Mouse (Mus musculus): ENCODE data around the gene Akt3.

Gene Akt3

DNA sequence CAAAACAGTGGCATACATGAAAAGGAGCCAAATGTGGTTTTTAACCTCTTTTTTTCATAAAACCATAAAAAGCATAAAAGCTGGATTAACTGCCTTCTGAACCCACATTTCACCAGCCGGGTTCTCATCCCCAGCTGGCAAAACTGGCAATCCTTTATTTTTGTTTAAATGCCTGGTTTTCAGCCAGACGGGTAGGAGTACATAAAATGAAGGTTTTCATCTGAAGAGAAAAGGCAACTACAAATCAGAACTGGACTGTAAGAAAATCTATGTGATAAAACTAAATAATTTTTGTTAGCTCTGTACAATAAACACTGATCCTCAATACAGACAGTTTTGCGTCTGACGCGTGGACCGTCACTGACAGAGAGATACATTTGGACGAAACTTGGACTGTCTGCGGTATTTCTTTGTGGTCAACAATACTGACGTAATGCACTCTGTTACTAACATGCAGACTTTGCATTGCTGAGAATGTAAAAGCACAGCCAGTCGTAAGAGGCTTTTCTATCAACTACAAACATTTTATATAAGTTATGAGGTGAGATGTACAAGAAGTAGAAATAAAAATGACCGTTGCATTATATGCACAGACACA, 206.5 kb downstream of the Akt3 start:
- DNase-seq (ENCODE audit: low read depth, low spot score) = peak; percentile 81

DNA sequence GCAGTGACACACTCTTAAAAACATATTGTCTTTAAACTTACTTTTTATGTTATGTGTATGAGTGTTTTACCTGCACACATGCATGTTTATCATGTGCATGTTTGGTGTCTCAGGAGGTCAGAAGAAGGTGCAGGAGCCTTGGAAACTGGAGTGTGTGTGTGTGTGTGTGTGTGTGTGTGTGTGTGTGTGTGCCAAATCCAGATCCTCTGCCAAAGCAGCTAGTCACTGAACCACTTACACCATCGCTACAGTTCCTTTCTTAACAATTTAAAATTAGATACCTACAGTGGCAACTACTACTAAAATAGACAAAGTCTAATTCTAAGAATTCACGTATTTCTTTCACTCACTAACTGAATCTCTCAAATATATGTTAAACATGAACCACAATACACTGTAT, 209.2 kb downstream of the Akt3 start:
- DNase-seq (ENCODE audit: low read depth, low spot score) = peak; percentile 53

DNA sequence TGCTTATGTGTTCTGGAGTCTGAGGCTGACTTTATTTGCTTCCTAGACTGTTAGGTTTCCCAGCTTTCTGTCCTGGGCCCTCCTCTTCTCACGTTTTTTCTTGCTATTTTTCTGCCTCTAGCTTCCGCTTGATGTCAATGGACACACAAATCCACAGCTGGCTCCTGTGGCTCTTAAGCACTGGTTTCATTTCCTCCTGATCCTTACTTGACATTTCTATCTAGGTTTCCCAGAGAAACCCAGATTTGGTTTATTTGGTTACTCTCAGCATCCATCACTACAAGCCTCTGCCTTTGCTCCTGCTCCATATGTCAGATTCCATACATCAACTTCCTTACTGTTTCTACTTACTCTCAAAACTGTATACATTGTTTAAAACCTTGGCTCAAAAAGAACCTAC, 211.0 kb downstream of the Akt3 start:
- no peak for DNase-seq (ENCODE audit: low read depth, low spot score)

DNA sequence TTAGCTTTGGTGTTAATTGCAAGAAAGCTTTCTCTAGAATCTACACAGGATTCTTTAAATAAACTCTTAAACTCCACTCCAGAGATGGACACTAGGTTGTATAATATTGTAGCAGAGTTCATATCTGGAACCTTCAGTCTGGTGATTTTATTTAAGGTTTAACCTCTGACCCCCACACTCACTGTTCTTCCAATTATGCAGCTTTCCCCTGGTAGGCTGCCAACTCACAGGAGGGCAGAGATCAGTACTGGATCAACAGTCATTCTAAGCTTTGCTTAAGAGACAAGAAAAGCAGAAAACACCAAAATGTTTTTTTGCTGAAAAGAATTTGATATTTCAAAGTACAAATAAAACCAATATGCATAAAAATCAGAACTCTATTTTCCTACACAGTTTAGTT, 212.1 kb downstream of the Akt3 start:
- DNase-seq (ENCODE audit: low read depth, low spot score) = peak; percentile 52

DNA sequence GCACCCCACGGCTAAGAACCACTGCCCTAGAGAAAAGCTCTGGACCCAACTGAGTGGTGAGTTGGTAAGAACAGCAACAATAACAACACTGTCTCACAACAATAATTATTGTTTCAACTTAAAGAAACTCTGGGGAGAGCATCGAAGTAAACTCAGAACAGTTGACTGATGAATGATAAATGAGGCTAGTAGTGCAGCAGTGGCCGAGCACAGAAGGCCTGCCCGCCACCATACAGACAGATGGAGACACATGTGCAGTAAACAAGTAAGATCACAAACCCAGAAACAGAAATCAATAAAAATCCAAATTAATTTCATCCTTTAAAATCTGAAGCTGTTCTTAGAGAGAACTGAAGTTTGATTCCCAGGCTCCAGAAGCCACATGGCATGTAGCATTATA, 217.9 kb downstream of the Akt3 start:
- no peak for DNase-seq (ENCODE audit: low read depth, low spot score)

DNA sequence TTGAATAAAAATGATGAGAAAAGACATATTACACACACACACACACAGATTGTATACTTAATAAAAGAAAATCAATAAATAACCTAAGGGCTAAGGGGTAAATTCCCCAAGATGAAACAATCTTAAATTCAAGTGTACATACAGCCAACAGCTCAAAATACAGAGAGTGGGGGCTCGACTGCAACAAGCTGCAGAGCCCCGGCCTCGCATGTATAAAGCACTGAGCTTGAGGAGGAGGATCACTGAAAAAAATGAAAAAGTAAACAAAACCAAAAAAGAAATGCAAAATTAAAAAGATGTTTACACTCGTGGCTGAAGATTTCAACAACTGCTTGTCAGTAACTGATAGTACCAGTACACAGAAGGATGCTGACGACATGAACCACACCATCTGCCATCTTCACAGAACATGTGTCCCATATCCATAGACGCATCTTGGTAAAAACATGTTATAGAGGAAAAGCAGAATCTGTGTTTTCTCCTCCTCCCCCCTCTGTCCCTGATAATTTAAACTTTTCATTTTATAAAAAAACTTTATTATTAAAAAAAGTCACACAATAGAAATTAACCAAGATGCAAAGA, 218.8 kb downstream of the Akt3 start:
- peak; percentile 79 for DNase-seq (ENCODE audit: low read depth, low spot score)

DNA sequence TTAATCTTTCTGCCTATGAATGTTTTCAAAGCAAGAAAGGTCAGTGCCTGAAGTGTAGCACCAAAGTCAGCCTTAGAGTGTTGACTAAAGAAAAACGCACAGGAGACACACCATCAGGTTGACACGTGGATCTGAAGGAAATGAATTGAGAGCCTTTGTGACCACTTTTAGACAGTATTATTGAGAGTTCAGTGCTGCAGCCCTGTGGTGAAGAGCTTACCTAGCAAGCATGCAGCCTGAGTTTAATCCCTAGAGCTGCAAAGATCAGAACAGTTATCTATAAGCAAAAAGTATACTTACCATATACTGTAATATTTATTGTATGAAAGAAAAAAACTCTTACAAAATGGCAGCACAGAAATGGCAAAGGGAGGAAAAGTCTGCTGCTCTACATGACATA, 219.6 kb downstream of the Akt3 start:
- peak; percentile 30 for DNase-seq (ENCODE audit: low read depth, low spot score)

DNA sequence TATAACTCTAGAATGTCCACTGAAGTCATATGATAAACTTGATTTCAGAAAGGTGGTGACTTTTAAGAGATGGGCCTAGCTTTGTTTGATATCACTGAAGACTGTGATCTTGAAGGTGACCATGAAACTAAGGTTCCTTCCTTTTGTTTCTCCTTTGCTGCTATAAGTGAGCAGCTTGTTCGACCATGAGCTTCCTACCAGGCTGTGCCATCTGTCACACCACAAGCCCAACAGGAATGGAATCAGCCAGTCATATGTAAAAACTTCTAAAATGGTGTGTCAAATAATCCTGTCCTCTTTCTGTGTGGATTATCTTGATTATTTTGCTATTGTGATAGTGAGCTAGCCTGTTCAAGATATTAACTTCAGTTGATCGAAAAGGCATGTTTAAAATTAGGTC, 222.5 kb downstream of the Akt3 start:
- peak; percentile 94 for DNase-seq (ENCODE audit: low read depth, low spot score)

DNA sequence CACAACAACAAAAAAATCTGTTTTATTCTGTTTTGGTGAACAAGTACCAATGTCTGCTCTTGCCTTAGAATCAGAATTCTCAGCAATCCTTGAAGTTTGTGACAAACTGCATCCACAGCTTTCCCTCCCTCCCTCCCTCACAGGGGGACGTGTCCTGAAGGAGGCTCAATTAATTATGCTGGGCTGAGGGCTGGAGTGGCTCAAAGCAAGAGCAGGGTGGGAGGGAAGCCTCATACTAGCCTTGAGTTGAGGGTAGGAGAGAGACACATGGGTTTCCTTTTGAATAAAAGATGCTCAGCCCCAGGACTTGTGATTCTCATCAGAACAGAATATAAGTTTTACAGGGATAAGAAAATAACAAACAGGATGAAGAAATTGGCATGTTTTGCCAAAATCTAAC, 225.8 kb downstream of the Akt3 start:
- DNase-seq (ENCODE audit: low read depth, low spot score) = no peak

DNA sequence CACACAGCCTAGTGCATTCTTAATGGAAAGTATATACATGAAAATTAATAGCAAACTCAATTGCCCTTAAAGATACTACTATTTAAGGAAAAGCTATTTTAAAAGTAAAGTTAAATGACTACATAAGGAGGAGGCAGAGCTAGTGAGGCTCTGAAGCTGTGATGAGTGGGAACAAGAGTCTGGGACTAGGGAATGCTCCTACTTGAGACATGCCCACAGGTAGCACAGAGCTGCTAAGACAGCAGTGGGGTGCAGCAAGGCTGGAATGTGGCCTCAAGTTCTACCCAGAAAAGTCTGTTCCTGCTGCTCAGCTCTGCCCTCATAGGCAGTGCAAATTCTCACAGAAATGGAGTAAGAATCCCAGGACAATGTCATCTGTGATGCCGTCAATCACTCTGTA, 226.8 kb downstream of the Akt3 start:
- peak; percentile 67 for DNase-seq (ENCODE audit: low read depth, low spot score)

DNA sequence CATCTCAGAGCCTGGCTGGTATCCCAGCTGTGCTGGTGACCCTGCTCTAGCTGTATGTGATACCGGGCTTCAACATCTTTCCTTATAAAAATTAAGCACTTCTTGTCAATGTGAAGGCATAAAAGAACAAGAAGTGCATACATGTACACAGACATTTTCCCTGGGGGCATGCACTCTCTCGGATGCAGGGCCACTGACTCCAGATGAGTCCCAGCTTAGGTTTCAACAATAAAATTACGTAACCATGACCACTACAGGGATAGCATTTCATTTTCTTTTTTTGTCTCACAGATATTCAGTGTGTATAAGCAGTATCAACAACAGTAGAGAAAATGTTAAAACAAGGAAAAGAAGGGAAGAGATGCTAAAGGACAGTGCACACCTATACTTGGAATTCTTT, 227.3 kb downstream of the Akt3 start:
- DNase-seq (ENCODE audit: low read depth, low spot score) = no peak

DNA sequence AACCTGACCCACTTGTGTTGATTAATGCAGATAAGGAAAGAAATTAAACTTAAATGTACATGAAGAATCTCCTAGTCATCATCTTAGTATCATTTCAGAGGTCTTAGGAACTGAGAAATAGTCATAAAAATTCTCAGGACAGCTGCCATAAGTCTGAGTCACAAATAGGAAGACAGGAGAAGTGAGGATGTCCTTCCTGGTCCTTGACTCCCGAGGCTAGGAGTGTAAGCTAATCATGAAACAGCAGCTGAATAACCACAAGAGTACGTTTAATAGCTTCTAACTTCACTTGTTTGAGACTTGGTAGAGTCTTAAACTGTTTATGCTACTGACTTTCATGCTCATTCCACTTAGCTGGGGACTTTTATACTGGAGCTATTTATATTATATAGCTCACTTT, 229.0 kb downstream of the Akt3 start:
- DNase-seq (ENCODE audit: low read depth, low spot score) = no peak

DNA sequence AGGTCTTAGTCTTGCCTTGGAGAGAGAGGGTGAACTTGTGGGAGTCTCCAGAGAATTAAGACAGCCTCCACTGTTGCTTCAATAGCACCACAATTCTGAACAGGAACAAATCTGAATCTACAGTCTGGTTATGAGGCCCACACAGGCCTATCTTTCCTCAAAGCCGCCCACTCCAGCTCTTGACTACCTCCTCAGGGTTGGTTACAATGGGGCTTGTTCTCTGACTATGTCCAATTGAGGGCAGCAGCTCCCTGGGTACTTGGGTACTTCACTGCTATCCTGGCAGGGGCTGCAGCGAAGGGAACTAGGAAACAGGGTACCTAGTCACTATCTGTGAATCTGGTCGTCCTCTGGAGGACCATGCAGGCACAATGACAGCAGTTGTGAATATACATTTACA, 230.3 kb downstream of the Akt3 start:
- peak; percentile 40 for DNase-seq (ENCODE audit: low read depth, low spot score)

DNA sequence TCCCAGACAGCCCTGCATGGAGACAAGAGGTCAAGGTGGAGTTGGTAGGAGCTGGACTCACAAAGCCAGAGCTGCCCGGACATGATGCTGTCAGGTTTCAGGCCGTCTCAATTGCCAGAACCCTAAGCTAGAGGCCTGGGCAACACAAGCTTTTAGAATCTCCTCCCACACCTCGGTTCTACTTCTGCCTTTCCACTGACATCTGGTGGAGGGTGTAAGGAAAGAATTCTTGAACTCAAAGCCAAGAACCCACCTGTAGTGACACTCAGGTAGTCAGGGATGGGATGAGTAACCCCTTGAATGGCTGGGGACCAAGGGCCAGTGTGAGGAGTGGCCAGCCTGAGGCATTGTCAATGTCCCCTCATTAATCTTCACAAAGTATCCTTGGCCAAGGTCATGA, 235.3 kb downstream of the Akt3 start:
- peak; percentile 44 for DNase-seq (ENCODE audit: low read depth, low spot score)

DNA sequence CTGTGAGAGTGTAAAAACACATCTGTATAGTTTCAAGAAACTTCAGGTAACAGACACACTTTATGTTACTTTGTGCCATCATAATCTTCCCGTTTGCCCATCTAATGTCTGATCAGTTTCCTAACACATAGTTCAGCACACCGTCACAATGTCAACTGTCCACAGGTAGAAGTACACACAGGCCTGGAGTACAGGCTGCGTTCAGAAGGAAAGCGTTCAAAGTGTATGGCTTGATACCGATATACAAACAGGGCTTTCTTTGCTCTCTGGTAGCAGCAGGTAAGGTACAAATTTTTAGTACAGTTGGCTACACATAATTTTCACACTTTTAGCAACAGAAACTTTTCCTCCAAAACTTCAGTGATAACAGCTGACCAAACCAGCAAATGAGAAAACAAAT, 238.3 kb downstream of the Akt3 start:
- no peak for DNase-seq (ENCODE audit: low read depth, low spot score)

DNA sequence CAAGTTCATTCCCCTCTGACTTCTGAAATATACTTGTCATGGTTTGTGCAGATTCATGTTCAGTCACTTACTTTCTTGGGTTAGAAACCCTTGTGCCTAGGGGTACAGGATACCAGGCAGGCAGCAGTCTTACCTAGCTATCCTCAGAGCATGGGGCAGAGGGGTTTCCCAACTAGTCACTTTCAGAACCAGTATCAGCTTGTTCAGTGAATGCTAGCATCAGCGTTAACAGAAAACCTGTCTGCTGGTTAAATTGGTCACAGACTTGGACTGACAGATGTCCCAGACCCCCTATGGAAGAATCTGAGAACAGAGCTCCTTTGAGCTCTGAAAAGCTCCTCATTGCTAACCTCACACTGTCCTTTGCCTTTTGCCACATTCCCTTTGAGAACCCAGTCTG, 239.3 kb downstream of the Akt3 start:
- DNase-seq (ENCODE audit: low read depth, low spot score) = no peak

DNA sequence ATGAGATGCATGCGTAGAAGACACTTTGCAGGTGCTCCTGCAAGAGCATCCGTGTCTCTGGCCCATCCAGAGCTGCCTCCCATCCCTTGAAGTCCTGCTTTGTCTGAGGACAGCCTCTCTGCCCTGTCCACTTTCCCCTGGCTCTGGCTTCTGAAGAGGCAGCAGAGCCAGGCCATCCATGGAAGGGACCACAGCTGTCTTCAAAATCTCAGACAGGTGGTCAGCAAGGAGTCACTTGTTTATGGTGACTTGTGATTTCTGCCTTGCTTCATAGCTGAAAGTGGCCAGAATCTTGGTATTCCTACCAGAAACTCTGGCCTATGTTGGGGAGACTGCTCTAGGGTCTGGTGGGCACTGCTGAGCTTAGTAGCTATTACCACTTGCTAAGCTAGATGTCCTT, 241.3 kb downstream of the Akt3 start:
- DNase-seq (ENCODE audit: low read depth, low spot score) = no peak

DNA sequence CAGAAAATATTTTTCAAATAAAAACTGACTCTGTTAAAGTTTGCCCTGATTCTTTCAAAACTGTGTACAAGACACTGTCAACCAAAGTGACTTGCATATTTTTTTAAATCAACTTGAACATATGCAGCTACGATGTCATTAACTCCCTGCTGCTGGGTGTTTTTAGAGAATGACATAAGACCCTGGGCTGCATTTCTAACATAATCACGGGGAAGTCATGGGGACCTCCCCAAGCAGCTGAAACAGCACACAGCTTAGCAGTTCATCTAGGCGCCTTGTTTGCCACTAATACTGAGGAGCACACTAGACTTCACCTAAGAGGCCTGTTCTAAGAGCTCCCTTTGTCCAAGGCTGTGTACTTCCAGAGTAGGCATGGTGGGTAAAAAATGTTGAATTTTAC, 242.1 kb downstream of the Akt3 start:
- no peak for DNase-seq (ENCODE audit: low read depth, low spot score)

DNA sequence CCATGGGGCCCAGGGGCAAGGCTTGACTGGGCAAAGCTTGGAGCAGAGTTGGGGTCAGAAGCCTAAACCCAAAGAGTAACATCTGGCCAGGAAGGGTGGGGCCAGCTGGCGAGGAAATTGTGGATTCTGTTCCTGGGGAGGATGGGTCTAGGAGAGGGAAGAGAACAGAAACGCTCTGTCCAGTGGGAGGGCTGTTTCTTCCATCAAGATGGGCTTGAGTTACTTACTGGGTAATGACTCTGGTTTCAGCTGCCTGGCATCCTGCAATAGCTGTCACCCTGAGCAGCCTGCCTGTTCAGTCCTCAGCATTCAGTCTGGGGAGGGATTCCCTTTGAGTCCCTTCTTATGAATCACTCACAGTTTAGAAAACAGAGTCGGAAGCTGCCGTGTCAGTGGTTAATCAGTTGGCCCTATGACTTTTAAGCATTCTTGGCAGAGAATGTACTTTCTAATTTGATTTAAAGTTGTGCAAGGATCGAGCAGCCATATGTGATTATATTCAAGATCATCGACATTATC, 243.0 kb downstream of the Akt3 start:
- peak; percentile 54 for DNase-seq (ENCODE audit: low read depth, low spot score)

DNA sequence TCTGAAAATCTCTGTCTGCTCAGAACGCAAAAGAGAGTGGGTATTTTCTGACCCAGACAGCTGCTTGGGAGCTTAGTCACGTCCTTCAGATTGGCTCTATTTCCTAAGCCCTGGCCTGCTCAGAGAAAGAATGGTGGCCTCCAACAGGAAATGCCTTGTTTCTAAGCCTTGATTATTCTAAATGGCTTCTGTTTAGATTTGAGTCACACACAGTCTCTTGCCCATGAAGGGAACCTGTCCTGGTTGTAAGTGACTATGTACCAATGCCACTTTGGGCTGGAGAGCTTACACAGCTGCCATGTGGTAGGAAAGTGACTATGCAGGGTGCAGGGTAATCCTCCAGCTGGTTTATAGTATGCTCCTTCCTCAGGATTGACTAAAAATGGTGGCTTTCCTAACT, 243.7 kb downstream of the Akt3 start:
- DNase-seq (ENCODE audit: low read depth, low spot score) = peak; percentile 74

DNA sequence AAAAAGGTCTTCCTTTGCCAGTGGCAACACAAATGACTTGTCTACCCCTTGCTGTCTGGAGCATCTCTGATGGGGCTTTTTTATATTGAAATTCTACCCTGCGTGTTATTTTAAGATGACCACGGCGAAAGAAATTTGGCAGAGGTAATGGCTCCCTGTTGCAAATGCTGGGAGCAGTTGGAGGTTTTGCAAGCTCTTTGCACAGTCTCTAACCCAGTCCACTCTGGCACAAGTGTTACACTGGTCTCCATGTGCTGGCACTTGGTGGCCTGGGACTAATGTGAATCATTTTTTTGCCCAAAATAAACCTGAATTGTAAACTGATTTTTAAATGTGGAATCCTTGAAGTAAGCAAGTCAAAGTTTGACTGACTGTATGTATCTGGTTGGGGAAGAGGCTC, 244.2 kb downstream of the Akt3 start:
- DNase-seq (ENCODE audit: low read depth, low spot score) = peak; percentile 82

DNA sequence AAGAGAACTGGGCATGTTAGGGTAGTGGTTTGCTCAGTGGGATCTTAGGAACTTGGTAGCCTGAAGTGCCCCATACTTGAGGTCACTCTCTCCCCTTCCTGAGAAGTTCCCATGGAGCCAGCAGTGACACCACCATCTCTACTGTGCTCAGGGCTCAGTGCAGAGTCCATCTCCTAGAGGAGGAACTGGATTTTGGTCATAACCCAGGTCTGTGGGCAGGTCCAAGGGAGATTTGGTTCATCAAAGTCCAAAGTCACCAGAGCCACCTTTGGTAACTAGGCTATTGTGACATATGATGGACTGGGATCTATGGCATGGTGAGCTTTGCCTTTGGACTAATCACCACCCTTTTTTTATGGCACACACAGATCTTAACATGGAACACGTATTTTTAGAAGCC, 244.7 kb downstream of the Akt3 start:
- no peak for DNase-seq (ENCODE audit: low read depth, low spot score)

DNA sequence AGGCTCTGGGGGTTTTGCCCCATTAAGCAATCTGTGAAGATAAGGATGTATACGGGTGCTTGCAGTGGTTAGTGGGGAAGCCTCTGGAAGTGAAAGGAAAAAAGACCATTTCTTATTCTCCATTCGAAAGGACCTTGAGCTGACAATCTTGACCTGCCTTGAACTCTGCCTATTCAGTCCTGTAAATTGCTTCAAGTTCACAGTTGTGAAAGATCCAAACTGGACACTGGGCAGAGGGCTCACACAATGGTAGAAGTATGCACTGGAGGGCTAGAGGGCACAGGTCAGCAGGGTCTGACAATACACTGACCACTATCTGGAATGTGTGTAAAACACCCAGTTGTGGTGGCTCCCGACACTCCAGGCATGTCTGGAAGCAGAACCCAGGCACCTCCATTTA, 245.2 kb downstream of the Akt3 start:
- no peak for DNase-seq (ENCODE audit: low read depth, low spot score)

DNA sequence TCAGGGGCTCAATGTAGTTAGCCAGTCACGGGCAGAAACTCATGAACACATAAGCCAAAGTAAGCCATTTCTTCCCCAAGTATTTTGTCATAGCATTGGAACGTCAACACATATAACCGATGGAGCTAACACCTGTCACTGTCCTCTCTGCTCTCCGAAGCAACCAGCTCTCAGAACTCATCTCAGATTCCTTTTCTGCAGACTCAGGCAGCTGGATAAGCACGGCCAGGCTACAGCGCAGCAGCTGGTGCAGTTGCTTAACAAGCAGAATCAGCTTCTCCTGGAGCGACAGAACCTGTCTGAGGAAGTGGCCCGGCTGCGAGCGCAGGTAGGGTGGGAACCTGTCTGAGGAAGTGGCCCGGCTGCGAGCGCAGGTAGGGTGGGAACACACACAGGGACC, 246.3 kb downstream of the Akt3 start:
- no peak for DNase-seq (ENCODE audit: low read depth, low spot score)
